Mouse (Mus musculus): Measurements from ENCODE around the gene Samd8.

- TF ChIP-seq CTCF (IDR thresholded peaks at IDR 0.05; ENCODE audit: low read depth, low read length): no peak
- TF ChIP-seq POLR2A (IDR thresholded peaks at IDR 0.05; ENCODE audit: borderline replicate concordance, low read depth, low read length): no peak
These were observed 97.2 kb downstream of the Samd8 start for GRCm38 (mm10) chr14:21847381-21848165.
